Mouse (Mus musculus) kidney, adult 8-10 months (tissue): ENCODE results near the gene Abca3.
A peak's percentile ranks its signal among the peaks of the same experiment; 100 is the strongest.
"Not testable (repeated sequence)": the region's sequence is repeated elsewhere in the genome, so short reads cannot be mapped to it uniquely, and the experiment has no call there.

ENCODE experiments used
- DNase-seq, 2 experiments: peaks; one replicate each; pipeline ENCODE4 v3.0.0; 2022

The Abca3 gene

GRCm38 (mm10) chr17:24388711-24389110, 37.0 kb downstream of the Abca3 start:
- no peak for DNase-seq

- peak; percentile 33 to 66 for DNase-seq
Observed at GRCm38 (mm10) chr17:24389865-24390264, 38.1 kb downstream of the Abca3 start.

GRCm38 (mm10) chr17:24391149-24391548, 39.4 kb downstream of the Abca3 start:
- no peak for DNase-seq

GRCm38 (mm10) chr17:24393527-24393926, 41.8 kb downstream of the Abca3 start:
- no peak for DNase-seq

- DNase-seq, result no peak
Observed at GRCm38 (mm10) chr17:24394456-24394855, 42.7 kb downstream of the Abca3 start.

GRCm38 (mm10) chr17:24402371-24402770, 50.6 kb downstream of the Abca3 start:
- no peak for DNase-seq

GRCm38 (mm10) chr17:24407116-24407803, 55.5 kb downstream of the Abca3 start:
- no peak for DNase-seq

GRCm38 (mm10) chr17:24413557-24414211, 61.9 kb downstream of the Abca3 start:
- DNase-seq, result no peak

GRCm38 (mm10) chr17:24414230-24414976, 62.7 kb downstream of the Abca3 start, which contains the start of gene Rnps1:
Gene Rnps1 (plus strand): TSS chr17:24414565.
- DNase-seq, result peak; percentile 90 to 92

GRCm38 (mm10) chr17:24415011-24415410, 63.3 kb downstream of the Abca3 start:
- DNase-seq, result no peak

- no peak for DNase-seq
Observed at GRCm38 (mm10) chr17:24416051-24416652, 64.4 kb downstream of the Abca3 start.

GRCm38 (mm10) chr17:24423114-24423513, 71.4 kb downstream of the Abca3 start:
- DNase-seq, result no peak

GRCm38 (mm10) chr17:24424489-24424888, 72.7 kb downstream of the Abca3 start:
- DNase-seq, result no peak

- DNase-seq, result not testable (repeated sequence)
Observed at GRCm38 (mm10) chr17:24425326-24425725, 73.6 kb downstream of the Abca3 start.

- DNase-seq, result no peak
Observed at GRCm38 (mm10) chr17:24425905-24426304, 74.2 kb downstream of the Abca3 start.

GRCm38 (mm10) chr17:24426471-24427169, 74.9 kb downstream of the Abca3 start, which contains the start of gene Eci1:
Gene Eci1 (plus strand): TSS chr17:24426641.
- peak; percentile 97 to 99 for DNase-seq

GRCm38 (mm10) chr17:24427170-24427557, 75.4 kb downstream of the Abca3 start:
- peak in 1 of 2 experiments; percentile 27 for DNase-seq

GRCm38 (mm10) chr17:24429201-24429983, 77.6 kb downstream of the Abca3 start:
- DNase-seq, result peak; percentile 55 to 65

- peak in 1 of 2 experiments; percentile 54 for DNase-seq
Observed at GRCm38 (mm10) chr17:24437016-24437415, 85.3 kb downstream of the Abca3 start.

- no peak for DNase-seq
Observed at GRCm38 (mm10) chr17:24440377-24440776, 88.6 kb downstream of the Abca3 start.

GRCm38 (mm10) chr17:24441148-24441547, 89.4 kb downstream of the Abca3 start:
- DNase-seq, result no peak

GRCm38 (mm10) chr17:24442107-24442506, 90.4 kb downstream of the Abca3 start:
- no peak for DNase-seq
